Mouse (Mus musculus) intestine, postnatal 0 days (tissue): ENCODE results near the gene En2. TPM values are rescaled to one million over a fixed set of nuclear protein-coding genes. Genes with fewer than 3 reads are reported as not detected.

ENCODE experiments used
- ATAC-seq: fragments of 200-750 bp; cut with Nextera tagmentation; 2 replicates; pipeline ENCODE4 v1.8.0; 2017; ENCODE audit warnings: mild to moderate bottlenecking, moderate TSS enrichment, moderate library complexity
- H3K27ac ChIP-seq: fragments of 300-500 bp; sonication (generic); 2 replicates; pipeline ENCODE4 v1.5.1; 2014; ENCODE audit warnings: mild to moderate bottlenecking, low read depth, low read length, moderate library complexity
- H3K27me3 ChIP-seq: fragments of 300-500 bp; sonication (generic); replicated peaks from 2 replicates; pipeline ENCODE4 v1.6.1; 2014; ENCODE audit warnings: low read length, mixed read lengths; ENCODE audit not compliant: control insufficient read depth, insufficient read depth
- H3K36me3 ChIP-seq: fragments of 300-500 bp; sonication (generic); 2 replicates; pipeline ENCODE4 v1.6.1; 2014; ENCODE audit warnings: mild to moderate bottlenecking, moderate library complexity; ENCODE audit not compliant: control insufficient read depth, insufficient read depth
- H3K4me1 ChIP-seq: fragments of 300-500 bp; sonication (generic); replicated peaks from 2 replicates; pipeline ENCODE4 v1.6.1; 2014; ENCODE audit warnings: antibody characterized with exemption, low read length, mixed read lengths; ENCODE audit not compliant: control insufficient read depth, insufficient read depth
- H3K4me2 ChIP-seq: fragments of 300-500 bp; sonication (generic); replicated peaks from 2 replicates; pipeline ENCODE4 v1.6.1; 2014; ENCODE audit warnings: low read depth, mild to moderate bottlenecking, moderate library complexity
- H3K4me3 ChIP-seq: fragments of 300-500 bp; sonication (generic); 2 replicates; pipeline ENCODE4 v1.5.1; 2014; ENCODE audit warnings: low read depth, low read length
- H3K9ac ChIP-seq: fragments of 300-500 bp; sonication (generic); 2 replicates; pipeline ENCODE4 v1.6.1; 2014; ENCODE audit warnings: mild to moderate bottlenecking, low read depth, low read length
- H3K9me3 ChIP-seq: fragments of 300-500 bp; sonication (generic); 2 replicates; pipeline ENCODE4 v1.6.1; 2016; ENCODE audit warnings: mixed run types; ENCODE audit not compliant: control insufficient read depth
- CTCF ChIP-seq: sonication (generic); IDR thresholded peaks from 2 replicates; pipeline ENCODE4 v1.5.1; 2016; ENCODE audit warnings: low read depth, mild to moderate bottlenecking, control low read depth, antibody characterized with exemption, moderate library complexity
- WGBS: fragments of 180-500 bp; shearing (Covaris S2); extraction: QIAGEN DNeasy Blood & Tissue Kit; methylation state at CpG from one replicate; pipeline ENCODE4 v1.1.7; 2014; 5-methylcytosine and 5-hydroxymethylcytosine counted together
- polyA plus RNA-seq: library from polyadenylated mRNA; unstranded; fragments of >200 nt; fragmentation: Nextera tagmentation; extraction: Ambion mirVana; gene quantifications from 2 replicates; pipeline ENCODE4 v1.2.1, GENCODE M21; 2015

Gene En2
- polyA plus RNA-seq, 1 experiment from 2014 or later, result not detected

GRCm38 (mm10) chr5:28191201-28192098, 26.0 kb downstream of the En2 start:
- H3K27me3 ChIP-seq, result 0 out of 2 replicates have a peak, but pooled peaks cover 15% of the 10 kb centered on the region
- H3K27ac ChIP-seq, result no peak overlapping the region
- no peak overlapping the region for H3K9ac ChIP-seq
- no peaks in the 10 kb centered on the region for H3K4me1 ChIP-seq
- H3K4me3 ChIP-seq, result no peak overlapping the region
- H3K36me3 ChIP-seq, result no peaks in the 10 kb centered on the region
- WGBS, result 68% methylated on average over 3 of the region's 3 CpGs
- no peak for TF ChIP-seq CTCF
- no peak for ATAC-seq
- H3K9me3 ChIP-seq, result no peaks in the 10 kb centered on the region
- no peak overlapping the region for H3K4me2 ChIP-seq

- H3K9me3 ChIP-seq, result no peaks in the 10 kb centered on the region
- 49% methylated on average over 4 of the region's 4 CpGs for WGBS
- TF ChIP-seq CTCF, result no peak
- H3K27me3 ChIP-seq, result peaks cover 17% of the 10 kb centered on the region; the same call in 1 of the 2 replicates
- H3K27ac ChIP-seq, result no peak overlapping the region
- no peak overlapping the region for H3K4me2 ChIP-seq
- H3K36me3 ChIP-seq, result no peaks in the 10 kb centered on the region
- no peak overlapping the region for H3K9ac ChIP-seq
- no peaks in the 10 kb centered on the region for H3K4me1 ChIP-seq
- ATAC-seq, result no peak
- H3K4me3 ChIP-seq, result no peak overlapping the region
Observed at GRCm38 (mm10) chr5:28192099-28192454, 26.6 kb downstream of the En2 start.

DNA sequence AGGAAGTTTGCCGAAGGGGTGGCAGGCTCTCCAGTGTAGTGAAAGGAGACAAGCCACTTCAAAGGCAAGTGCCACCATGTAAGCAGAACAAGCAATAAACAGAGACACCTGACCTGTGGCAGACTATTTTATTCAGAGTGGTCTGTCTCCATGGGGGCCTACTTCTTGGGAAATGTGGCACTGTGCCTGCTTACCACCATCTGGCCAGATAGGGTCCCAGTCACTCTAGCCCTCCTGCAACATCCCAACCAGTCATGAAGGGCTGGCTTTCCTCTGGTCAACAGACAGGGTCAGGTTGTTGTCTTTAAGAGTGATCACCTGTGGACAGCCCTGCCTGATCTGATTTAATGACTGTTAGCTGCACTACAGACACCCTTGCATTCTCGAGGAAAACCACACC, 30.0 kb downstream of the En2 start:
- no peak overlapping the region for H3K4me3 ChIP-seq
- H3K9ac ChIP-seq, result no peak overlapping the region
- no peak for ATAC-seq
- 40% methylated on average over 2 of the region's 2 CpGs for WGBS
- H3K27me3 ChIP-seq, result peaks cover 23% of the 10 kb centered on the region
- H3K4me1 ChIP-seq, result no peaks in the 10 kb centered on the region
- H3K4me2 ChIP-seq, result no peak overlapping the region
- TF ChIP-seq CTCF, result no peak
- no peaks in the 10 kb centered on the region for H3K9me3 ChIP-seq
- H3K27ac ChIP-seq, result no peak overlapping the region
- no peaks in the 10 kb centered on the region for H3K36me3 ChIP-seq

- Histone ChIP-seq H3K27me3 (peaks cover 39% of the 10 kb centered on the region), H3K4me1 (no peaks in the 10 kb centered on the region), H3K4me2 (no peak overlapping the region), H3K36me3 (no peaks in the 10 kb centered on the region), H3K4me3 (no peak overlapping the region), H3K27ac (no peak overlapping the region), H3K9ac (no peak overlapping the region), H3K9me3 (no peaks in the 10 kb centered on the region)
- TF ChIP-seq CTCF, result no peak
- ATAC-seq, result no peak
- 36% methylated on average over 7 of the region's 7 CpGs for WGBS
Observed at GRCm38 (mm10) chr5:28199089-28199873, 33.8 kb downstream of the En2 start.

GRCm38 (mm10) chr5:28203086-28203485, 37.6 kb downstream of the En2 start:
- no peak overlapping the region for H3K9ac ChIP-seq
- no peak overlapping the region for H3K4me3 ChIP-seq
- H3K27ac ChIP-seq, result no peak overlapping the region
- 70% methylated on average over 6 of the region's 6 CpGs for WGBS
- H3K4me2 ChIP-seq, result no peak overlapping the region
- H3K36me3 ChIP-seq, result no peaks in the 10 kb centered on the region
- no peaks in the 10 kb centered on the region for H3K4me1 ChIP-seq
- H3K9me3 ChIP-seq, result no peaks in the 10 kb centered on the region
- no peak for TF ChIP-seq CTCF
- no peak for ATAC-seq
- peaks cover 52% of the 10 kb centered on the region for H3K27me3 ChIP-seq

DNA sequence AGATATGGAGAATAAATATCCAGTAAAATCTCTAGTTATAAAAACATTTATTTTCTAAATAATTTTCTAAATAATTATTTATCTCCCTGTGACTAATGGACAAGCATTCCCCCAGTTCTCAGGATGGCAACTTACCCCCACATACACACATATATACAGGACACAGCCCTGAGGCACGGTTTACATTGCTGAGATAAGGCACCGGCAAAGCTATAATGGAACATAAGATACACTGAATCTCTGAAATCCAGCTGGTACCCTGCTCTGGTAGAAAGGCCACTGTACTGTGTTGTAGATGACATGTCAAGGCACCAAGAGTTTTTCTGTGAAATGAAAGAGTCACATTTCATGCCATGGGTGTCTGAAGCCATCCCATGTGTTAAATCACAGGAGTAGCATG, 39.2 kb downstream of the En2 start:
- Histone ChIP-seq H3K9me3 (no peaks in the 10 kb centered on the region), H3K27me3 (peaks cover 65% of the 10 kb centered on the region), H3K27ac (no peak overlapping the region), H3K4me1 (no peaks in the 10 kb centered on the region), H3K4me3 (no peak overlapping the region), H3K36me3 (no peaks in the 10 kb centered on the region), H3K9ac (no peak overlapping the region), H3K4me2 (no peak overlapping the region)
- 49% methylated on average over 2 of the region's 2 CpGs for WGBS
- no peak for ATAC-seq
- no peak for TF ChIP-seq CTCF
